Mouse (Mus musculus): Measurements from ENCODE around the gene Slc7a14.

The Slc7a14 gene

DNA sequence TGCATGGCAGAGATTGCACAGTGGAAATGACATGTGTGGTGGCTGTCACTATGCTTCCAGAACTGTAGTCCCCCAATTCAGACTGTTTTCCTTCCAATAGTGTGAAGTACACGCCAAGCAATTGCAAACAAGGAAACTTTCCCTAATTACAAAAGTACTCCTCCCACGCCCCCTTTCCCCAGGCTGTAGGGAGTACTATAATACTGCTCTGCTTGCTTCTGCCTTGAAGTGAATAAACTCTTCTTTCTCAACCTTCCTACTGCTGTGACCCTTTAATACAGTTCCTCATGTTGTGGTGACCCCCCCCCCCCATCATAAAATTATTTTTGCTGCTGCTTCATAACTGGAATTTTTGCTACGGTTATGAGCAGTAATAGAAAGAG, 49.2 kb downstream of the Slc7a14 start:
- DNase-seq (ENCODE audit: low spot score), result no peak

DNA sequence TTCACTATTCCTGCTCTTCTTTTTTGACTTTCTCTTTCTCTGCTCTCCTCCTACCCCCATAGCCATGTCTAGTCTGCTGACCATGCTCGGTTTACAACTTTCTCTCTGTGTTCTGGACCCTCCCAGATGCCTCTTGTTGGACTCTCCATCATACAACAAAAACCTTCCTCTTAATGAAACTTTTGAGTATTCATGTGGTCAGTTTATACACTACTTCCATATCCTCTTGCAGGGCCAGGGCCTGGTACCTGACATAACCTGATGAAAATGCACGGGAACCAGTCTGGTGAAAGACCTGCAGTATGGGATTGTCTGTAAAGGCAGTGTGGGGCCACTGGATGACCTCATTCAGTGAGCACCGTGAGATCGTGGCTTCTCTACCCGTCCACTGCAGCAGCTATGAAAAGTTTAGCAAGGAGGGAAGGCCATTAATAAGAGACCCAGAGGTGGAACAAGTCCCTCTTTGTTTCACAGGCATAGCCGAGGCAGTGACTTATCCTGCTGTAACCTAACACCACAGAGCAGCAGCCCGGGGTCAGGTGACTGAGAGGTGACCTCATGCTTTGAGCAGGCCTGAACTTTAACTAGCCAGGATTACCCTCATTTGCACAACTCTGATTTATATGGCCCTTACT, 49.7 kb downstream of the Slc7a14 start:
- DNase-seq (ENCODE audit: low spot score), result no peak

DNA sequence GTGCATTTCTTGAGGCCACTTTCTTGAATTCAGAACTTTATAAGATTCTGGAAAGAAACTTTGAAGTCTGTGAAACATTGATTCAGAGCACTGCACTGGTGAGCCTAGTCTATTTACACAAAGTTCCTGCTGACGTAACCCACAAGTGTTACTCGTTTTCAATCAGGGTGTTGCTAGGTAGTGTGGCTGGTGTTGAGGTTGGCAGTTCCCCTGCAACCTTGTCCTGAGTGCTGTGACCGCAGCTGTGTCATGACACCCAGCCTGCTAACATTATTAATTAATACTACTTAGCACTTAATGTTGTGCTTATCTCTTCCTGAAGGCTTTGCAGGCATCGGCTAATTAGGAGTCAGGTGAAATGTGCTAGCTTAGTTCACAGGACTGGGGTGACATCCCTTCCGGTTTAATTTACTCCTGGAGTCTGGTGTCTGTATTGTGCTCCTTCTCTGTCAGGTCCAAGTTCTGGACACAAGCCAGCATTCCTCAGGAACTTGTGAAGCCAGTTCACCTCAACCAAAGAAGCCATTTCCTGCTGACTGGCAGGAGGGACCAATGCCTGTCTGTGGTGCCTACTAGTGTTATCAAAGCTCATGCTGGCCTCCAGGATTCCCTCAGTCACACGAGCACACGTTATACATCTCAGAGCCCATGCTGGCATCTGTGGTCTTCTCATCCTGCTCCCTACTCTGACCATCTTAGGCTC, 50.5 kb downstream of the Slc7a14 start:
- DNase-seq (ENCODE audit: low spot score), result no peak

DNA sequence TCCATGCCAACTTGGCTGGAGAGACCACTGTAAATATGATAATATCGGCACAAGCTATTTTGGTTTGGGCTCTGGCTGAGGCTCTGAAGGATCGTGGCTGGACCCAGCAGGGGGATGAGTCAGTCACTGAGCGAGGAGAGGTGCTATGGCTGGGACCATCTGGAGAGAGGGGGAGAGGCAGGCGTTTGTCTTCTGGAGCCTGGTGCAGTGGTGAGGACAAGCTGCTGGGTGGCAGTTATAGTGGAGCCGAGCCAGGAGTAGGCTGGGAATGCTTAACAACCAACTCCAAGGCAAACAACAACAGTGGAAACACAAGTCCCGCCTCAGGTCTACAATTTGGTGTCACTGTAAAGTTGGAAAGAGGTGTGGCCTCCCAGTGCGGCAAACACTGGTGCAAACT, 55.8 kb downstream of the Slc7a14 start:
- peak; percentile 57 for DNase-seq (ENCODE audit: low spot score)

DNA sequence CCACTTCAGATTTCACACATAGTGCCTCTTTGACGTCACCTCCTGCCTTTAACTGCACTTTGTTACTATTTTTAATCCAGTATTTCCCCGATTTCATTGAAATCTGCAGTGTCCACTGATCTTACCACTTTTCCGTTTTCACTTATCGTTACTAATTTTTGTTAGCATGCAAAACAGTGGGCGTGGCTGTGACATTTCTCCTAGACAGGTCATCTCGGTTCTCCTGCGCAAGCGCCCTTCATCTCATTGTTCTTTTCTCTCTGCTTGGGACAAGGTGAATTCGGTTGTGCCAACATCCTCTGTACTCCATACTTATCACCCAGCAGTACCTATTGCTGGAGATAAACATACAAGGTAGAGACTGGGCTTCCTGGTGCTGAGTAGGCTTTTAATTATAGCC, 56.3 kb downstream of the Slc7a14 start:
- DNase-seq (ENCODE audit: low spot score), result no peak

DNA sequence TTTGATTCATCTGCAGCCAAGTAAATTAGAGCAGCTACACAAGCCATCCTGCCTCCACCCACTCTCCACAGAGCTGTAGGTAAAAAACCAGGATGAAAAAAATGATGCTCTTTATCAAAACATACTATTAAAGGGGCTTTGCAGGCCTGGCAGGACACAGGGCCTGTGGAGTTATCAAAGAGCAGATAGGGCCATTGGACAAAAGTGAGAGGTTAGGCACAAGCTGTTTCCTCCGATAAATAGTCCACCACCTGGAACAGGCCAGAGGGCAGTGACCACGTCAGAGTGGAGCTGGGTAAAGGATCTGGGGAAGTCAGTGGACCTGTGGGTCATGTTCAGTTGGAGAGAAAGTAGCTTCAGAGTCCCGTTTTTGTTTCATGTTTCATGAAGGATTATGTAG, 57.6 kb downstream of the Slc7a14 start:
- no peak for DNase-seq (ENCODE audit: low spot score)

DNA sequence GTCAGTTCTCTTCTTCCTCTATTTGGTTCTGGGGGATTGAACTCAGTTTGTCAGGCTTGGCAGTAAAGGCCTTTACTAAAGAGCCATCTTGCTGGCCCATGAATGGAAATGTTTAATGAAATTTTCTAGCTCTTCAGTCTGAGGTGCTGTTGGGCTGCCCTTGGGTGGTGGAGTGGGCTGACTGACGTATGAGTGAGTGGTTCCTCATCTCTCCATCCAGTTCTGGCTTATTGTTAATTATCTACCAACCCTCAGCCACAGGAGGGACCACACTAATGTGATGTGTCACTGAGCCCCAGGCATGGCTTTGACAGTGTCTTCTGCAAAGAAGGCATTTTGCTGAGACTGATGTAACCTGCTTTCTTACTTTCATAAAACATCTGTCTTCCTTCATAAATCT, 66.7 kb downstream of the Slc7a14 start:
- DNase-seq (ENCODE audit: low spot score), result no peak

DNA sequence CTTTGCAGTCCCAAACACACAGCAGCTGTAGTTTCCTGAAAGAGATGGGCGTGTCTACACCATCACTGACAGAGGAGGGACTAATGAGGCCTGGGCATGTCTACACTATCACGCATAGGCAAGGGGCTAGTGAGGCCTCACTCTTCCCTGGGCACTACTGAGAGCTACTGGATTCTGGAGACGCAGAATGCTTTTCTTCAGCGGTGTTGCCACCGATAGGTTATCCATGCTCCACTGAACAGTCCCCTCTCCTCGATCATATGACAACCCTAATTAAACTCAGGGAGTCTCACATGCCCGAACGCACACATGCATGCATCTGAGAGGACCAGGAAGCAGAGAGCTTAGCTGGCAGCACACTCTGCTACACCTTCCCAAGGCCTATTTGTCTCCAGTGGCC, 69.3 kb downstream of the Slc7a14 start:
- DNase-seq (ENCODE audit: low spot score), result no peak

DNA sequence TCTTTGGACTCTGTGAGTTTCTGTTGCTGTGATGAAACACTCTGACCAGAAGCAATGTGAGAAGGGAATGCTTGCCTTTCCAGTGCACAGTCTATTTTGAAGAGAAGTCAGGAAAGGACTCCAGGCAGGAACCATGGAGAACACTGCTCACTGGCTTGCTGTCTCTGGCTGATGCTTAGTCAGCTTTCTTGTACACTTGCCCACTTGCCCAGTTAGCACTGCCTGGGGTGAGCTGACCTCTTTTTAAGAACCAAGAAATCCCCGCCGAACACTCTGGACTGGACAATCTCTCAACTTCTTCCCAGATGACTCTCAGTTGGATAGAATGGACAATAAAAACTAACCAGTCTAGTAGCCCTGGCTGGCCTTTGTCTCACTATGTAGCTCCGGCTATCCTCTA, 70.5 kb downstream of the Slc7a14 start:
- no peak for DNase-seq (ENCODE audit: low spot score)

DNA sequence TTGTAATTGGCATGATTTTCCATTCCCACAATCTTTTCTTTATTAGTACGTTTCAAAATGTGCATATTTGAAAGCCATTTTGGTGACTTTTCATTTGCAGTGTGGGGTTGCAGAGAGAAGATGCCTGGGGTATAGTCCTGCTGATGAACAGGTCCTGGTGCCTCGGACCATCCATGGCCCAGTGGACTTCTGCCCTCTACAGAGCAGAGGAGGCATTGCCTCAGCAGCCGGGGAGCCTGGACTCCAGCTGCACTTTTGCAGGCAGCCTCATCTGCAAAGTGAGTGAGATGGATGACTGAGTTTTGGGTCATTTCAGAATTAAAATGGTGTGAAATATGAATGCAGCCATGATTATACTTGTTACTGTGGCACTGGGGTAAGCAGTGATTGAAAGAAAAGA, 72.2 kb downstream of the Slc7a14 start:
- no peak for DNase-seq (ENCODE audit: low spot score)

DNA sequence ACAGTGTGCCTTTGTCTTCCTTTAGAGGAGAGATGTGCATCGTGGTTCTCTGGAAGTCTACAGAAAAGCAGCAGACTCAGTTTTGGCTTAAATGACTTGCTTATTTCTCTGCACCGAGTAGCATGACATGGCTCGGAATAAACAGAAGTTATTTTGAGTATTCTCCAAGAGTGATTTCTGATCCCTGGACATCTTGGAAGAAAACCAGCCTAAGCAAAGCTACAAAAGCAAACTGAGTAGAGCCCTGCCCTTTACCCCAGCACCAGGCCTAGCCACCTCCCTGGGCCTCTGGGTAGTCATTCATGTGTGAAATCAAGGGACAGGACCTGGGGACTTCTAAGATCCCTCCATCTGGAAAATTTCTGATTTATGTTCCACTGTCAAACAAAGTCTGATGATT, 74.0 kb downstream of the Slc7a14 start:
- DNase-seq (ENCODE audit: low spot score), result no peak

DNA sequence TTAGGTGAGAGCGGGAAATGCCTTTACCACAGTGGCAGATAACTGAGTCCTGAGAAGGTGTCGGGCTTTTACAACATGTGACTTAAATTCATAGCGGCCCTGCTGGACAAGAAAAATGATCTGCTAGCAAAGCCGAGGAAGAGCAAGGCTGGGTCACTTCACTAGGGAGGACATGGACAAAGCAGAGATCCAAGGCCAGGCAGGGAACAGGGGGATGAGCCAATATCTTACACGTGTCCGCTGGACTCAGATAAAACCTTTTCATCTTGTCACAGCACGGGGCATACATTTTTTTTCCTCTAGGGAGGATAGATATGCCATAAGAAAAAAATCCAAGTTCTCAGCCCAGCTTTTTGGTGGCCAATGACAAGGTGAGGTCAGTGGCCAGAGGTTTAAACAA, 75.8 kb downstream of the Slc7a14 start:
- DNase-seq (ENCODE audit: low spot score), result no peak

DNA sequence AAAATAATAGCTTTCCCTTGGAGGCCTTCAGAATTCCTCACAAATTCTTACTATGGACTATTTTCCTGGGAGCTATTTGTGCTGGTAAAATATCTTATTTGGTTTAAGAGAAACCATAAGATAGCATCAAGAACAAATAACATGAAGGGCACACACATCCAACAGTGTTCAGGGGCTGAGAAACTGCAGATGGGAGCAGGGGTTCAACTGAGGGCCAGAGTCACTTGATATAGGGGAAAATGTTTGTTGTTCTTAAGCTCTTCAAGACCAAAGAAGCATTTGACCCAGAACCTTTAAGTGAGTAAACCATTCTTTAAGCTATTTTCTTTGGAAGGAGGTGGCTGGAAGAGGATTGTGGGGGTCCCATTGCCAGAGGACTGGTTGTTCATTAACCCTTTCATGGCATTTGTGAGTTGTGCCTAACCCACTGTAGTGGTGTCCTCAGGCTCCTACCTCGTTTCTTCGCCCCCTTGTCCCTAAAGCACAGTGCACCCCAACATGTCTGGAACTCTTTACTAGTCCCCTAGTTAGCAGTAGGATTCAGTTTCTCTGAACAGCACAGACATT, 76.3 kb downstream of the Slc7a14 start:
- DNase-seq (ENCODE audit: low spot score), result no peak

DNA sequence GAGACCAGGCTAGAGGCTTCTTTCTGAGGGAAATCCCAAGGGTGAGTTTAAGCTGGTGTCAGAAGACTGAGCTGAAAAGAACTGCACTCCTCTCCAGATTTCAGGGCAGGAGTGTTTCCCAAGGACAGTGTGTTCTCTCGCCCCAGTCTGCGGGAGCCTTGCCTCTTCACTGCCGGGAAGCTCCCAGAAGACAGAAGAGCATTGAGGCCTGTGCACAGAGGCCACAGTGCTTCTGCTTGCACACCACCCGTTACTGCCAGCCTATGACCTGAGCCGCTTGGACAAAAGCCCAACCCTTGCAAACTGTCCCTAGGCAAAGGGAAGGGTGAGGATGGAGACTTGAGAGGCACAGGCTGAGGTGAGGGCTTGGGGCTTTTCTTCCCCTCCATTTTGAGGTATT, 80.9 kb downstream of the Slc7a14 start:
- DNase-seq (ENCODE audit: low spot score), result no peak

DNA sequence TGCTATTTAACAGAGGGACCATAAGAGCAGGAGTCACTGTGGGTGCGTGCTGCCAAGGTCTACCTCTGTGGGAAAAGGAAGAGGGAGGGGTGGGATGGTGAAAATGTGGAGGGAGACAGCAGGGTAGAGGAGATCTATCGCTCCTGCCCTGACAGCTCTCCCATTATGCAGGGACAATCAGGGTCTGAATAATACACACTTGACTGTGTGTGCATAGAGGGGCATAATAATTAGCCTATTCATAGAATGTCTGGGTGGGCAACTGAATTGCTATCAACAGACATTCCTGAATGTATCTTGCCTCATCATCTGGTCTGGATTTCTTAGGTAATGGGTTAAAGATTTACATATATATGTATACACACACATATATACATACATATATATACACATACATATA, 81.7 kb downstream of the Slc7a14 start:
- DNase-seq (ENCODE audit: low spot score), result no peak

DNA sequence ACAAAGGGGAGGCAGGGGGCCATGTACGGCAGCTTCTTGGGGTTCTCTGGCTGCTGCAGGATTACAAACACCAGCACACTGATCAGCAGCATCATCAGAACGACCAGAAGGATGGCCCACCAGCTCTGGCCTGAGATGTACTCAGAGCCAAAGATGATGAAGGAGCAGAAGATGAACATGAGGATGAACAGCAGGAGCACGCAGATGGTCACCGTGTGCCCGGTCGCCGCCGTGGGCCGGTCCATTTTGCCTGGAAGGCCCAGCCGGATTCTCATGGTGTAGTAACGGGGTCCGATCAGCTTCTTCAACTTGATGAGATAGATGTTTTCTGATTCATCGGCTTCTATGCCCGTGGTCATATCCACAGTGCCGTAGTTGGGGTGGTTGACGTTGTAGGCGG, 86.6 kb downstream of the Slc7a14 start:
- no peak for DNase-seq (ENCODE audit: low spot score)

DNA sequence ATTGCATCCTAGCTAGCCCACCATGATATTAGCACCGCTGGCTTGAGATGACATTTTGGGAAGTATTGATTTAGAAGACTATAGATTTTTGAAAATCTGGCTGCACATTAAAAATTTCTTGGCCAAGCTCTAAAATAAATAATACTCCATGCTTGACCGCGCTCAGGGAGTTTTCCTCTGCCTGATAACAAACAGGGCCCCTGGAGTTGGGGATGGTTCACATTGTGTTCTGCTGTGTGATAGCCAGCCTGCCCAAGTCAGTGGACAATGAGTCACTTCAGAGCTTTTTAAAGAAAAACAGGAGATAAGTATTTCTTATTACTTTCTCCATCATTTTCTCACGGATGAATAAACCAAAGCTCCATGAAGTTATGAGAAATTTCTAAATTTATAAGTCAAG, 90.1 kb downstream of the Slc7a14 start:
- DNase-seq (ENCODE audit: low spot score), result no peak

DNA sequence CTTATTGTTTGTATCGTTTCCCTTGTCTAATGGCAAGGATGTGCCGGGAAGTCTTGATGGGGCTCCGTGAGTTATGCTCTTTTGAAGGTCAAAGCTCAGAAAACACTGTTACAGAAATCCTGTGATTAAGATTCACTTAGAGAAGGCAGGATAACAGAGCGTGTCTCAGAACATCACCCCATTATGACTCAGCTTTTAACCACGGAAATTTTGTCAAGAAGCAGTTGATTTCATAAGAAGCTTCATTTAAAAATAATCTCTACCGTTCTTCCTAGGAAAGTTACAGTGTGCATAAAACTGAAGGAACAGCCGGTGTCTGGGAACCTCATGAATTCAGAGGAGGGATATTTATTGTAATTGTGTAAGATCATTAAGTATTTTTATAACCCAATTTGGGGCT, 90.7 kb downstream of the Slc7a14 start:
- DNase-seq (ENCODE audit: low spot score), result no peak

DNA sequence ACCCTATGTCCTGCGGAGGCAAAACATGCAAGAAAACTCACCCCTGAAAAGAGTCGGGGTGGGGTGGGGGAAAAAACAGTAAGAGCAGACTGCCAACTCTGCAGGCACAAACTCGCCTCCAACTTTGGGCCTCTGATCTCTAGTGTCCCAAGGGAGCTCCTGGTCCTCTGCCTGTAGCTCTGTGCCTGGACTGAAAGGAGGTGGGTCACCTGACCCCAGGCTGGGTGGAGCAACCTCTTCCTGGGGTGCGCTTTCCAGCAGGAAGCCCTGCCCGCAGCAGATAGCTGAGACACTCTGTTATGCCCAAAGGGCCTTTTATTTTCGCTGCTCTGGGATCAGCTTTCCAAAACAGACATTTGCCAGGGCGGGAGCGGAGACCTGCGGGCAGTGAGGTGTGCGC, 92.7 kb downstream of the Slc7a14 start:
- DNase-seq (ENCODE audit: low spot score), result no peak

DNA sequence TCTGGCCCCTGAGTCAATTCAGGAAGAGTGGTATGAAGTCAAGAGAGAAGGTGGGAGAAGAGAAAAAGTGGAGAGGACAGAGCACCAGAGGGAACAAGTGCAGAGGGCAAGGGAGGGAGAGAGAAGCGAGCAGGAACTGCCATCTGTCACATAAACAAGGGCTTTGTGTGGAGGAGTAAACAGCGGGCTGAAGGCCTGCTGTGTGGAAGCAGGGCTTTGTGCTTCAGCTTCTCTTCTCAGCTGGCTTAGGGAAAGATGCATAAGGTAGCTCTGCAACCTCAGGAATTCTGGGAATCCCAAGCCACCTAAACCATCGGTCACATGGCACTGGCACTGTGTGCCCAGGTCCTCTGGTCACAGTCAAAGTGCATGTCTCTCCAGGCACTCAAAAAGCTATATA, 96.4 kb downstream of the Slc7a14 start:
- no peak for DNase-seq (ENCODE audit: low spot score)

DNA sequence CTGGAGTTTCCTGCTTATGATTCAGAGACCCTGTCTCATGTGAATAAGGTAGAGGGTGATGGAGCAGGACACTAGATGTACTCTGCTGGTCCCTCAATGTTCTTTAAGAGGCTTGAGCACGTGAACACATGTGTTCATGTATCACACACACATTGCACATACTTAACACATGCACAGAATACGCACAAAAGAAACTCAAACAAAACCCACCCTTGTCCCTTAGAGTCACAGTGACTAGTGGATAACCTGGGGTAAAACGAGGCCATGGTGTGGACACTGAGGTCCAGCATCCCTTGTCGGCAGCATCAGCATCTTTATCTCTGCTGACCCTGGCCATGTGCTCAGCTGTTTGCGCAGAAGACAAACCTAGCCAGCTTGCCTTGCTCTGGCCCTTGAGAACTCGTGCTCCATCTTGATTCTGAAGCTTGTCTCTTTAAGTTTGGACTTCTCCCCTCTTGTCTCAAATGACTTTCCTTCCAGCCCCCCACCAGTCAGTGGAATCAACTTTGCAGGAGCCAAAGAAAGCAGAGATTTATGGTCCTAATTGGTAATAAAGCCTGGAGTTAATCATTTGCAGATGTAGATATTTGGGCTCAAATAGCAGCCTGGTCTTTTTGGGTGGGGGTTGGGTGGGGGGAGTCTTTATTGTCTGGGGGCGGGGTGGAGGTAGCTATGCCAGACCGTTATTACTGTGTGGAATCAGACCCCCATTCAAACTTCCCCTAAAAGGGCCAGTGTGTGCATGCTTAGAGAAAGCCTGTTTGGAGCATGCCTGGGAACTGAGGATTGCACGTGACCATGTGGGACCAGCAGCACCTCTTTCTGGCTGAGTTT, 97.8 kb downstream of the Slc7a14 start:
- no peak for DNase-seq (ENCODE audit: low spot score)

DNA sequence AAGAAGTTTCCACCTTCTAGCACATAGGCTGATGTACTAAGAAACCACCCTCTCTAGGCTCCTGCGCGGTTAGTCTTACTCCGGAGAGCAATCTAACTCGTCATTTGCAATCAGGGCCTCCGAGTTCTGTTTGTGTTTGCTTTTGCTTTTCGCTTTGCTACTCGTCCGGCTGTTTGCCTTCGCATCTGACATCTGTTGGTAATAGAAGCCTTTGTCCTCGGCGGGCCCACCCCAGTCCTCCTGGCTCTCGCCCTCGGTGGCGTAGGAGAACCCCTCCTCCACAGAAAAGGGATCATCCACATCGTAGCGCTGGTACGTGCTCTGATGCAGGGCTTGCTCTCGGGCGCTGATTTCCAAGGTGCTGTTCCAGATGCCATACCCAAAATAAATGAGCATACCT, 101.2 kb downstream of the Slc7a14 start:
- peak; percentile 38 for DNase-seq (ENCODE audit: low spot score)

DNA sequence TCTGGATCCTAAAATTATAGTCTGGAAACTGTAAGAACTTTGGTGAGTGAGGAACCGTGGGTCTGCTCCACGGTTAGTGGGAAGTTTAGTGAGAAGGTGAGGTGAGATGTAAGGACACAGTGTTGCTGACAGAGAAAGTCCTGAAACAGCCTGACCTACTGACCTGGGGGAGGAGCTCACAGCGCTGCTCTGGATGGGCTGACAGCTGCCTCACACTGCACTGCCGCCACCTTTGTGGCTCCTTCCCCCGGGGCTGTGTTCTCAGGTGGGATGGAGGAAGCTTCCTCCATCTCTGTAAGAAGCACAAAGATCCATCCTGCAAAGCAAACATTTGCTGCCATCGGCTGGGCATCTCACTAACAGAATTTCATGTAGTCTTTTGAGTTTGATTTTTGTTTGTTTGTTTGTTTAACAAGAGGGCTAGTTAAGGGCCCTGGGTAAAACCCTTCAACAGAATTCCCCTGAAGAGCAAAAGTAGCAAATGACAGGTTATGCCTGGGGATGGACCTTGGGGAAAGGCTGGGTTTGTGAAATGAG, 101.7 kb downstream of the Slc7a14 start:
- DNase-seq (ENCODE audit: low spot score), result no peak

Data from left cerebral cortex, adult 11 months (tissue).